Mouse (Mus musculus) lung, adult 2 months (tissue): ENCODE results near the gene Adgrl3.

Source experiments
- CTCF ChIP-seq: fragments of 200-500 bp; IDR thresholded peaks from 2 replicates; pipeline ENCODE4 v1.5.1; 2011; ENCODE audit warnings: mild to moderate bottlenecking, low read length, control low read depth; ENCODE audit not compliant: insufficient read depth
- POLR2A ChIP-seq: fragments of 200-500 bp; IDR thresholded peaks from 2 replicates; pipeline ENCODE4 v1.6.1; 2011; ENCODE audit warnings: low read depth, mild to moderate bottlenecking, control low read depth, low read length, borderline replicate concordance; ENCODE audit errors: extremely low read depth

DNA sequence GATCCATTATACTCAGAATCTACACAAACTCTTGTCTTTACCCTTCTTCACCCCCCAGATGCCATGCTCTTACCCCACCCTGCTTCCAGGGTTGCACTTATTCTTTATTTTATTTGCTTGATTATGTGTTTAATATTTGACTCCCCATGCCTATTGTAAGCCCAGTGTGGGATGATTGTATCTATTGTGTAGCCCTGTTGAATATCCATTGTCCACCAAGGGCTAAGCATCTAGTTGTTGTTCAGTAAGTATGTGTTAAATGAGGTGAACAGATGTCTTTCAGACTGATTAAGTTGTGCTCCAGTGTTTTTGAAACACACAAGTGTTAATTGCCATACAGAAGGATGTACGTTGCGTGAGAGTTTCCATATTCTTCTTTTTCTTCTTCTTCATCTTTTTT, 44.1 kb downstream of the Adgrl3 start:
- TF ChIP-seq CTCF = no peak
- no peak for TF ChIP-seq POLR2A
